Mouse (Mus musculus) C3H10T1/2 (cell line): ENCODE data around the gene Nfatc2. TPM values are rescaled to one million over a fixed set of nuclear protein-coding genes. Genes with fewer than 3 reads are reported as not detected.

Experiments
- polyA plus RNA-seq, 2 experiments: library from polyadenylated mRNA; unstranded; fragments of >200 nt; fragmentation: generic; extraction: Trizol; gene quantifications; one replicate each; pipeline ENCODE4 v1.2.1; 2012; ENCODE audit warnings: missing spikeins in 2 of 2

The Nfatc2 gene
- polyA plus RNA-seq = under 1 TPM; 0.02 to 0.09 TPM

DNA sequence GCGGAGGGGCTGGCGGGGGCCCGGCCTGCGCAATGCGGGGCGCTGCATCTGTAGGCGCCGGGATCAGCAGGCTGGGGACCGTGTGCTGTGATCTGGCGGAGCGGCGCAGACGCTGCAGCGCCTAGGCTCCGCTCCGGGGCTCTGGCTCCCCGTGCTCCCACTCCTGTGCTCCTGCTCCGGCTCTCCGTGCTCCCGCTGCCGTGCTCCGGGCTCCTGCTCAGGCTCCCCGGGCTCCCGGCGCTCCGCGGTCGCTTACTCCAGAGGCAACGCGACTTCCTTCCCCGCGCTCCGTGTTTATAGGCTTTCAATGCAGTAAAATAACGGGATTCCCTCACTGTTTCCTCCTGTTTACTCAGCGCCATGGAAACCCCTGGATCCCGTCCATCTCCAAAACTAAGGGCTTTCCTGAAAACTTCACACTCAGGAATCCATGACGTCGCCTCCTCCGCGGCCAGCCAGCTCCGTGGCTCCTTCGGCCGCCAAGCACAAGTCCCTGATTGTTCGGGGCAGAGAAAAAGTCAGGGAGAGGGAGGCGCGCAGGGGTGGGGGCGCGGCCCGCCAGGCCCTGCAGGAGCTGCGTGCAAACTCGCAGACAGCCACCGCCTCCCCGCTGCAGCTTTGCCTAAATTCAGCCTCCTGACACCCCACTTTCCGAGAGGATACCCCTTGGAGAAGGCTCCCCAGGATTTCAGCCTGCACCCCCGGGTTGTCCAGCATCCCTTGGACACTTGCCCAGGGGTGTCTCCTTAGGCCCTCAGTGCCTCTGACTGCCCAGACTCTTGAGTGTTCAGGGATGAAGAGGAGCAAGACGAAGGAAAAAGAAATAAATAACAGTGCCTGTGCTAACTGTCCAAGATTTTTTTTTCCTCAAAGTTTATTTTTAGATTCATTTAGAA is at the start of gene Nfatc2:
Nfatc2 (minus strand) TSS at position 167 of the 896 bp plus-strand sequence.

Other genes with a start within 250 kb of the Nfatc2 start
- gene Atp9a, start 140.8 kb upstream of the Nfatc2 start, polyA plus RNA-seq = under 1 TPM; 0.01 to 0.02 TPM
- gene Sall4, start 166.3 kb upstream of the Nfatc2 start, polyA plus RNA-seq = not detected